Mouse (Mus musculus) adrenal gland, postnatal 25 days (tissue): ENCODE measurements around the gene Gm43720. TPM values are rescaled to one million over a fixed set of nuclear protein-coding genes. Genes with fewer than 3 reads are reported as not detected.
"Not testable (repeated sequence)": the region's sequence is repeated elsewhere in the genome, so short reads cannot be mapped to it uniquely, and the experiment has no call there.

Experiments used
- DNase-seq: peaks from one replicate; pipeline ENCODE4 v3.0.0; 2021; ENCODE audit warnings: mixed read lengths
- total RNA-seq: library from RNA; stranded (reverse); gene quantifications from 2 replicates; pipeline ENCODE4 v1.2.3, GENCODE M21; 2021

Gm43720 gene
- total RNA-seq, 1 experiment from 2014 or later = not detected

- DNase-seq = no peak
Observed at GRCm38 (mm10) chr5:138262001-138262400, 17.8 kb downstream of the Gm43720 start.

- no peak for DNase-seq
Observed at GRCm38 (mm10) chr5:138260834-138261233, 18.9 kb downstream of the Gm43720 start.

- DNase-seq = no peak
Observed at GRCm38 (mm10) chr5:138260051-138260450, 19.7 kb downstream of the Gm43720 start.

GRCm38 (mm10) chr5:138258993-138259392, 20.8 kb downstream of the Gm43720 start:
- DNase-seq = no peak

GRCm38 (mm10) chr5:138258542-138258941, 21.2 kb downstream of the Gm43720 start:
- no peak for DNase-seq

- DNase-seq = no peak
Observed at GRCm38 (mm10) chr5:138258078-138258477, 21.7 kb downstream of the Gm43720 start.

GRCm38 (mm10) chr5:138257585-138257978, 22.2 kb downstream of the Gm43720 start:
- no peak for DNase-seq

- no peak for DNase-seq
Observed at GRCm38 (mm10) chr5:138256966-138257584, 22.7 kb downstream of the Gm43720 start.

GRCm38 (mm10) chr5:138256094-138256467, 23.7 kb downstream of the Gm43720 start:
- DNase-seq = no peak

GRCm38 (mm10) chr5:138255353-138256093, 24.2 kb downstream of the Gm43720 start, which contains the start of gene Lamtor4:
Lamtor4 (plus strand) TSS chr5:138255482.
- DNase-seq = peak; percentile 90

- no peak for DNase-seq
Observed at GRCm38 (mm10) chr5:138253061-138253460, 26.7 kb downstream of the Gm43720 start.

GRCm38 (mm10) chr5:138251144-138251543, 28.6 kb downstream of the Gm43720 start:
- no peak for DNase-seq

- DNase-seq = peak; percentile 37
Observed at GRCm38 (mm10) chr5:138241511-138241910, 38.2 kb downstream of the Gm43720 start.

- no peak for DNase-seq
Observed at GRCm38 (mm10) chr5:138234224-138234623, 45.5 kb downstream of the Gm43720 start.

GRCm38 (mm10) chr5:138233778-138234177, 46.0 kb downstream of the Gm43720 start:
- DNase-seq = no peak

GRCm38 (mm10) chr5:138229511-138229910, 50.2 kb downstream of the Gm43720 start:
- no peak for DNase-seq

- peak; percentile 43 for DNase-seq
Observed at GRCm38 (mm10) chr5:138228026-138228425, 51.7 kb downstream of the Gm43720 start.

GRCm38 (mm10) chr5:138227367-138227766, 52.4 kb downstream of the Gm43720 start:
- DNase-seq = no peak

GRCm38 (mm10) chr5:138226491-138226890, 53.3 kb downstream of the Gm43720 start:
- DNase-seq = no peak

GRCm38 (mm10) chr5:138225700-138226099, 54.1 kb downstream of the Gm43720 start, which contains the start of gene Nxpe5:
Nxpe5 (plus strand) TSS chr5:138225898.
- no peak for DNase-seq

GRCm38 (mm10) chr5:138223287-138223686, 56.5 kb downstream of the Gm43720 start:
- DNase-seq = no peak

- DNase-seq = peak; percentile 94
Observed at GRCm38 (mm10) chr5:138222111-138222510, 57.6 kb downstream of the Gm43720 start.

- DNase-seq = no peak
Observed at GRCm38 (mm10) chr5:138219864-138220263, 59.9 kb downstream of the Gm43720 start.

GRCm38 (mm10) chr5:138216632-138217031, 63.1 kb downstream of the Gm43720 start:
- DNase-seq = not testable (repeated sequence)
